Mouse (Mus musculus): ENCODE results near the gene Strip1.
A peak's percentile ranks its signal among the peaks of the same experiment; 100 is the strongest.

- TF ChIP-seq CTCF (IDR thresholded peaks at IDR 0.05; ENCODE audit: low read depth) (no peak), EP300 (IDR thresholded peaks at IDR 0.05; ENCODE audit: low read depth) (peak; percentile 50)
Measured at GRCm38 (mm10) chr3:107631523-107631958, at the start of gene Strip1.

All from liver, embryonic 14.5 days (tissue).